Mouse (Mus musculus) small intestine, adult 2 months (tissue): Measurements from ENCODE around the gene Cux2.

Experiments
- CTCF ChIP-seq: fragments of 200-500 bp; IDR thresholded peaks from 2 replicates; pipeline ENCODE4 v1.5.1; 2012; ENCODE audit warnings: low read depth, mild to moderate bottlenecking, control low read depth, inconsistent platforms, low read length, moderate library complexity, mixed read lengths; ENCODE audit not compliant: insufficient replicate concordance, insufficient read length; ENCODE audit errors: extremely low read depth
- POLR2A ChIP-seq: fragments of 200-500 bp; IDR thresholded peaks from 2 replicates; pipeline ENCODE4 v1.6.1; 2012; ENCODE audit warnings: low read depth, mild to moderate bottlenecking, control low read depth, inconsistent platforms, low read length, moderate library complexity

- TF ChIP-seq CTCF (no peak), POLR2A (no peak)
These were observed 33.4 kb upstream of the Cux2 start for GRCm38 (mm10) chr5:122083282-122083681.
